Mouse (Mus musculus) limb, embryonic 10.5 days (tissue): ENCODE data around the gene Pik3cg. TPM values are rescaled to one million over a fixed set of nuclear protein-coding genes. Genes with fewer than 3 reads are reported as not detected.
"Not testable (repeated sequence)": the region's sequence is repeated elsewhere in the genome, so short reads cannot be mapped to it uniquely, and the experiment has no call there.

Experiments used
- DNase-seq: peaks from one replicate; pipeline ENCODE4 v3.0.0-alpha.2; 2017; ENCODE audit warnings: low spot score
- H3K27ac ChIP-seq: fragments of 300-500 bp; sonication (generic); 2 replicates; pipeline ENCODE4 v1.5.1; 2016; ENCODE audit warnings: mild to moderate bottlenecking
- H3K27me3 ChIP-seq: fragments of 300-500 bp; sonication (generic); 2 replicates; pipeline ENCODE4 v1.6.1; 2016; ENCODE audit warnings: low read depth, mild to moderate bottlenecking; ENCODE audit not compliant: poor library complexity, severe bottlenecking
- H3K36me3 ChIP-seq: fragments of 300-500 bp; sonication (generic); 2 replicates; pipeline ENCODE4 v1.6.1; 2016; ENCODE audit warnings: mild to moderate bottlenecking, moderate library complexity
- H3K4me1 ChIP-seq: fragments of 300-500 bp; sonication (generic); 2 replicates; pipeline ENCODE4 v1.6.1; 2016
- H3K4me3 ChIP-seq: fragments of 300-500 bp; sonication (generic); 2 replicates; pipeline ENCODE4 v1.5.1; 2016; ENCODE audit warnings: mild to moderate bottlenecking, moderate library complexity
- H3K9me3 ChIP-seq: fragments of 300-500 bp; sonication (generic); replicated peaks from 2 replicates; pipeline ENCODE4 v1.6.1; 2016; ENCODE audit warnings: mild to moderate bottlenecking
- WGBS: fragments of 180-500 bp; shearing (Covaris S2); methylation state at CpG from one replicate; pipeline ENCODE4 v1.1.7; 2016; 5-methylcytosine and 5-hydroxymethylcytosine counted together
- polyA plus RNA-seq: library from polyadenylated mRNA; unstranded; fragments of >200 nt; fragmentation: Nextera tagmentation; extraction: Ambion mirVana; gene quantifications from 2 replicates; pipeline ENCODE4 v1.2.1, GENCODE M21; 2016

The Pik3cg gene
- polyA plus RNA-seq = 0.55 and 0.91 TPM in 2 replicates

GRCm38 (mm10) chr12:32207948-32208891, at the start of gene Pik3cg:
Gene Pik3cg, minus strand, starts transcription at chr12:32208659.
- Histone ChIP-seq H3K4me3 (no peak within 1 kb of the TSS), H3K4me1 (no peaks in the 10 kb centered on the region), H3K9me3 (no peaks in the 10 kb centered on the region), H3K27ac (no peak within 1 kb of the TSS), H3K27me3 (no peaks in the 10 kb centered on the region), H3K36me3 (no peaks in the 10 kb centered on the region)
- WGBS = 78% methylated on average over 22 of the region's 22 CpGs
- no peak for DNase-seq

GRCm38 (mm10) chr12:32248483-32248882, 40.0 kb upstream of the Pik3cg start:
- no peak overlapping the region for H3K4me3 ChIP-seq
- no peak overlapping the region for H3K27ac ChIP-seq
- no peaks in the 10 kb centered on the region for H3K9me3 ChIP-seq
- H3K27me3 ChIP-seq = no peaks in the 10 kb centered on the region
- H3K4me1 ChIP-seq = no peaks in the 10 kb centered on the region
- 75% methylated on average over 2 of the region's 2 CpGs for WGBS
- no peak for DNase-seq
- H3K36me3 ChIP-seq = no peaks in the 10 kb centered on the region

DNA sequence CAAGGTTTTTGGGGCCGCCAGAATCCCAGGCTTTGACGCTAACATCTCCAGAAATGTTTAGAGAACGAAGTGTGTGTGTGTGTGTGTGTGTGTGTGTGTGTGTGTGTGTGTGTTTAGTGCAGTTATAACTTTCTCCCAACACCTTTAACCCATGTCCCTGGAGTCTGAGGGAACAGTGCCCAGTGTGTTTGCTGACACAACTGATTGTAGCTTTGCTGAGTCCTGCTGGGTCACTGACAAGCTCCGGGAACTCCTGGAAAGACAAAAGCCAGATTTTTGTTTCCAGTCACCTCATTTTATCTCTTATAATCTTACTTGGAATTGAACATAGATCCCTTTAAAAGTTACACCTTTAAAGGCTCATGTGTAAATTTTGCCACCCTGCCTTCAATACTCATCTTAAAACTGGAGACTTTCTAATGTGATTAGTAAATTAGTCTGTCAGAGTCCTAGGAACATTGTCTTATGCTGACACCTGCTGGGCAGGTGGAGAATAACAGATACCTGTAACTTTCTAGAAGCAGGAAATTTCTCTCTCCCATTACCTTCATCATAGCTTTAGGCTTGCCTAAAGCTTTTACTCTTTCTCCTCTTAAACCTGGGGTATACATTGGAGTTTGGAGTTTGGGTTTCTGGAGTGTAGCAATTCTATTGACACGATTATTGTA, 37.2 kb upstream of the Pik3cg start:
- WGBS = 78% methylated on average over 5 of the region's 5 CpGs
- no peaks in the 10 kb centered on the region for H3K27me3 ChIP-seq
- no peak for DNase-seq
- no peaks in the 10 kb centered on the region for H3K4me1 ChIP-seq
- H3K4me3 ChIP-seq = no peak overlapping the region
- no peaks in the 10 kb centered on the region for H3K9me3 ChIP-seq
- H3K27ac ChIP-seq = no peak overlapping the region
- no peaks in the 10 kb centered on the region for H3K36me3 ChIP-seq

- H3K27me3 ChIP-seq = no peaks in the 10 kb centered on the region
- no peaks in the 10 kb centered on the region for H3K9me3 ChIP-seq
- H3K36me3 ChIP-seq = no peaks in the 10 kb centered on the region
- DNase-seq = no peak
- H3K27ac ChIP-seq = no peak overlapping the region
- H3K4me1 ChIP-seq = no peaks in the 10 kb centered on the region
- WGBS = 79% methylated on average over 1 of the region's 1 CpGs
- H3K4me3 ChIP-seq = no peak overlapping the region
Observed at GRCm38 (mm10) chr12:32243586-32243985, 35.1 kb upstream of the Pik3cg start.

- not testable (repeated sequence) for H3K9me3 ChIP-seq, H3K27me3 ChIP-seq, DNase-seq, H3K27ac ChIP-seq, H3K4me1 ChIP-seq, H3K4me3 ChIP-seq, H3K36me3 ChIP-seq
- WGBS = 84% methylated on average over 3 of the region's 3 CpGs
Observed at GRCm38 (mm10) chr12:32239134-32239533, 30.7 kb upstream of the Pik3cg start.

- H3K27me3 ChIP-seq = no peaks in the 10 kb centered on the region
- H3K27ac ChIP-seq = no peak overlapping the region
- no peaks in the 10 kb centered on the region for H3K36me3 ChIP-seq
- no peaks in the 10 kb centered on the region for H3K9me3 ChIP-seq
- DNase-seq = no peak
- WGBS = 79% methylated on average over 5 of the region's 5 CpGs
- no peak overlapping the region for H3K4me3 ChIP-seq
- H3K4me1 ChIP-seq = no peaks in the 10 kb centered on the region
Observed at GRCm38 (mm10) chr12:32238433-32238832, 30.0 kb upstream of the Pik3cg start.

GRCm38 (mm10) chr12:32237839-32238238, 29.4 kb upstream of the Pik3cg start:
- DNase-seq = no peak
- H3K36me3 ChIP-seq = no peaks in the 10 kb centered on the region
- H3K9me3 ChIP-seq = no peaks in the 10 kb centered on the region
- H3K27ac ChIP-seq = no peak overlapping the region
- no peak overlapping the region for H3K4me3 ChIP-seq
- H3K4me1 ChIP-seq = no peaks in the 10 kb centered on the region
- no peaks in the 10 kb centered on the region for H3K27me3 ChIP-seq
- 50% methylated on average over 5 of the region's 5 CpGs for WGBS

GRCm38 (mm10) chr12:32237139-32237538, 28.7 kb upstream of the Pik3cg start:
- 31% methylated on average over 1 of the region's 1 CpGs for WGBS
- Histone ChIP-seq H3K4me3 (no peak overlapping the region), H3K36me3 (no peaks in the 10 kb centered on the region), H3K4me1 (no peaks in the 10 kb centered on the region), H3K9me3 (no peaks in the 10 kb centered on the region), H3K27me3 (no peaks in the 10 kb centered on the region), H3K27ac (no peak overlapping the region)
- DNase-seq = no peak

DNA sequence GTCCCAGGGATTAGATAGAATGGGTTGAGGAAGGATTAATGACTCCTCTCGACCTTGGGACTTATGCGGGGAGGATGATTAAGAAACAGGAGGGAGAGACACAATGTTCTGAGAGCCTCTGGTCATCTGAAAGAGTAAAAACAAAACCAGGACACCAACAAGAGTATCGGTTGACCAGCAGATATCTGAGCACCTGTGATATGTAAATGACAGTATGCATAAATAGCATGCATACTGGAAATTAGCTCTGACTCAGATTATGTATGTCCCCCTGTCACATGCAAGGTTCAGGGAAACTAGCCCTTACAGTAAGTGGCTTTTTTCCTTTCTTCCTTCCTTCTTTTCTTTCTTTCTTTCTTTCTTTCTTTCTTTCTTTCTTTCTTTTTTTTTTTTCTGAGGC, 28.0 kb upstream of the Pik3cg start:
- Histone ChIP-seq H3K9me3 (no peaks in the 10 kb centered on the region), H3K27me3 (no peaks in the 10 kb centered on the region), H3K36me3 (no peaks in the 10 kb centered on the region), H3K4me1 (no peaks in the 10 kb centered on the region), H3K4me3 (no peak overlapping the region), H3K27ac (no peak overlapping the region)
- DNase-seq = no peak
- WGBS = 80% methylated on average over 3 of the region's 3 CpGs

- H3K4me1 ChIP-seq = no peaks in the 10 kb centered on the region
- WGBS = 87% methylated on average over 4 of the region's 4 CpGs
- H3K27ac ChIP-seq = no peak overlapping the region
- no peaks in the 10 kb centered on the region for H3K27me3 ChIP-seq
- H3K9me3 ChIP-seq = no peaks in the 10 kb centered on the region
- no peaks in the 10 kb centered on the region for H3K36me3 ChIP-seq
- DNase-seq = no peak
- no peak overlapping the region for H3K4me3 ChIP-seq
Observed at GRCm38 (mm10) chr12:32233871-32234270, 25.4 kb upstream of the Pik3cg start.

- Histone ChIP-seq H3K4me1 (no peaks in the 10 kb centered on the region), H3K9me3 (no peaks in the 10 kb centered on the region), H3K36me3 (no peaks in the 10 kb centered on the region), H3K4me3 (no peak overlapping the region), H3K27me3 (no peaks in the 10 kb centered on the region), H3K27ac (no peak overlapping the region)
- 97% methylated on average over 1 of the region's 1 CpGs for WGBS
- no peak for DNase-seq
Observed at GRCm38 (mm10) chr12:32231398-32231797, 22.9 kb upstream of the Pik3cg start.

DNA sequence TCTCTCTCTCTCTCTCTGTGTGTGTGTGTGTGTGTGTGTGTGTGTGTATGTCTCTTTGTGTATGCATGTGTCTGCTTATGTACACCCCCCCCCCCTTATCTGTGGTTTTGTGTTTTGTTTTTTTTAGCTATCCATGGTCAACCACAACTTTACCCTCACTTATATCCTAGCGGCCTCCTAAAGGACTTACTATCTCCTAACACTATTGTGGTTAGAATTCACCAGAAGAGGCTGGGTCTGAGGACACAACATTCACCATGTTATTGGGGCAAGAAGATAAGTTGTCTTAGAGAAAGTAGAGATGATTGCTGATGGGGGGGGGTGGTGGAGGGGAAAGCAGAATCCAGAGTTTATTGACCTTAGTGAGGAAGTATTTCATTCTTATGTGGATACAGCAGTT, 15.2 kb upstream of the Pik3cg start:
- H3K27ac ChIP-seq = no peak overlapping the region
- no peaks in the 10 kb centered on the region for H3K9me3 ChIP-seq
- no peak for DNase-seq
- H3K36me3 ChIP-seq = no peaks in the 10 kb centered on the region
- H3K4me3 ChIP-seq = no peak overlapping the region
- H3K27me3 ChIP-seq = no peaks in the 10 kb centered on the region
- H3K4me1 ChIP-seq = no peaks in the 10 kb centered on the region
- 100% methylated on average over 1 of the region's 1 CpGs for WGBS

GRCm38 (mm10) chr12:32222758-32223385, 14.4 kb upstream of the Pik3cg start:
- no peaks in the 10 kb centered on the region for H3K4me1 ChIP-seq
- 92% methylated on average over 7 of the region's 7 CpGs for WGBS
- no peaks in the 10 kb centered on the region for H3K9me3 ChIP-seq
- DNase-seq = no peak
- no peaks in the 10 kb centered on the region for H3K27me3 ChIP-seq
- H3K27ac ChIP-seq = no peak overlapping the region
- no peak overlapping the region for H3K4me3 ChIP-seq
- no peaks in the 10 kb centered on the region for H3K36me3 ChIP-seq
